Mouse (Mus musculus) G1E (cell line): ENCODE results near the gene Msantd2. TPM values are rescaled to one million over a fixed set of nuclear protein-coding genes. Genes with fewer than 3 reads are reported as not detected.
A peak's percentile ranks its signal among the peaks of the same experiment; 100 is the strongest.

Experiments
- ATAC-seq: 2 replicates; pipeline ENCODE4 v1.8.0; 2016; ENCODE audit warnings: mild to moderate bottlenecking; ENCODE audit not compliant: insufficient number of reproducible peaks, poor library complexity, low FRiP score, severe bottlenecking; ENCODE audit errors: extremely low read depth
- DNase-seq: peaks from one replicate; pipeline ENCODE4 v3.0.0; 2012; ENCODE audit warnings: low spot score
- H3K27me3 ChIP-seq: 2 replicates; pipeline ENCODE4 v1.6.1; 2012; ENCODE audit warnings: mild to moderate bottlenecking, low read length, inconsistent platforms; ENCODE audit not compliant: insufficient read depth
- H3K36me3 ChIP-seq: replicated peaks from 2 replicates; pipeline ENCODE3; 2012; ENCODE audit warnings: mild to moderate bottlenecking, inconsistent platforms
- H3K4me1 ChIP-seq: 2 replicates; pipeline ENCODE4 v1.6.1; 2012; ENCODE audit warnings: low read depth, low read length, inconsistent platforms, mixed read lengths; ENCODE audit not compliant: insufficient read depth
- H3K4me3 ChIP-seq: 2 replicates; pipeline ENCODE4 v1.5.1; 2012; ENCODE audit warnings: low read depth, mild to moderate bottlenecking, inconsistent platforms, low read length, moderate library complexity, mixed read lengths
- H3K9me3 ChIP-seq: replicated peaks from 2 replicates; pipeline ENCODE4 v1.6.1; 2012; ENCODE audit warnings: inconsistent platforms
- CTCF ChIP-seq: IDR thresholded peaks from 2 replicates; pipeline ENCODE4 v1.5.1; 2012; ENCODE audit warnings: low read depth, low read length, inconsistent platforms, mixed read lengths
- GATA1 ChIP-seq: IDR thresholded peaks from 2 replicates; pipeline ENCODE4 v1.6.1; 2012; ENCODE audit warnings: borderline replicate concordance, low read length, inconsistent platforms, mixed read lengths
- GATA2 ChIP-seq: IDR thresholded peaks from 2 replicates; pipeline ENCODE4 v1.6.1; 2012; ENCODE audit warnings: low read depth, low read length, inconsistent platforms, borderline replicate concordance
- POLR2AphosphoS5 ChIP-seq: IDR thresholded peaks from 2 replicates; pipeline ENCODE4 v1.6.1; 2012; ENCODE audit warnings: low read depth, low read length, inconsistent platforms; ENCODE audit not compliant: insufficient replicate concordance
- TAL1 ChIP-seq: conservative IDR thresholded peaks from 2 replicates; pipeline ENCODE4 v1.6.1; 2012; ENCODE audit warnings: low read depth, low read length, inconsistent platforms, mixed read lengths
- polyA plus RNA-seq: library from polyadenylated mRNA; stranded (reverse); fragments of >175 nt; gene quantifications from 2 replicates; pipeline ENCODE4 v1.2.3, GENCODE M21; 2012
- total RNA-seq, 2 experiments: library from RNA; stranded (forward) in 1 of 2; stranded (reverse) in 1 of 2; fragments of 200-1000 nt in 1 of 2; fragments of >200 nt in 1 of 2; fragmentation: Nextera tagmentation in 1 of 2; gene quantifications; 2 replicates each; pipeline ENCODE4 v1.2.3; 2014 to 2017

Gene Msantd2
- total and polyA plus RNA-seq, 3 experiments, result 27.5 to 59.1 (median 49.4) TPM

- no peak overlapping the region for H3K4me3 ChIP-seq
Observed at GRCm38 (mm10) chr9:37456481-37456910, 32.6 kb upstream of the Msantd2 start.

GRCm38 (mm10) chr9:37457151-37457550, 32.0 kb upstream of the Msantd2 start:
- Histone ChIP-seq H3K9me3 (no peaks in the 10 kb centered on the region), H3K4me1 (peaks cover 16% of the 10 kb centered on the region), H3K36me3 (no peaks in the 10 kb centered on the region), H3K27me3 (peaks cover 78% of the 10 kb centered on the region), H3K4me3 (no peak overlapping the region)
- no peak for ATAC-seq
- TF ChIP-seq GATA1, result no peak
- no peak for DNase-seq

More at GRCm38 (mm10) chr9:37456481-37456910, 32.6 kb upstream of the Msantd2 start:
- H3K4me1 ChIP-seq, result peaks cover 16% of the 10 kb centered on the region
- ATAC-seq, result no peak
- peaks cover 72% of the 10 kb centered on the region for H3K27me3 ChIP-seq
- TF ChIP-seq CTCF (no peak), TAL1 (no peak), GATA2 (no peak), POLR2AphosphoS5 (no peak), GATA1 (no peak)
- H3K9me3 ChIP-seq, result no peaks in the 10 kb centered on the region
- no peaks in the 10 kb centered on the region for H3K36me3 ChIP-seq
- no peak for DNase-seq

- no peaks in the 10 kb centered on the region for H3K9me3 ChIP-seq
- no peaks in the 10 kb centered on the region for H3K36me3 ChIP-seq
- ATAC-seq (no peak), DNase-seq (no peak)
- H3K27me3 ChIP-seq, result peaks cover 64% of the 10 kb centered on the region
- peaks cover 16% of the 10 kb centered on the region for H3K4me1 ChIP-seq
- TF ChIP-seq GATA1 (no peak), CTCF (no peak), POLR2AphosphoS5 (no peak), TAL1 (no peak), GATA2 (no peak)
- H3K4me3 ChIP-seq, result no peak overlapping the region
Observed at GRCm38 (mm10) chr9:37459665-37460042, 29.5 kb upstream of the Msantd2 start.

GRCm38 (mm10) chr9:37460043-37460960, 28.8 kb upstream of the Msantd2 start:
- peaks cover 16% of the 10 kb centered on the region for H3K4me1 ChIP-seq
- no peaks in the 10 kb centered on the region for H3K9me3 ChIP-seq
- DNase-seq (no peak), ATAC-seq (no peak)
- no peaks in the 10 kb centered on the region for H3K36me3 ChIP-seq
- H3K4me3 ChIP-seq, result peak overlapping the region; percentile 56; the same call in 1 of the 2 replicates
- TF ChIP-seq POLR2AphosphoS5, result no peak
- no peak for TF ChIP-seq GATA1
- no peak for TF ChIP-seq TAL1
- TF ChIP-seq GATA2, result no peak
- TF ChIP-seq CTCF, result no peak
- H3K27me3 ChIP-seq, result peaks cover 59% of the 10 kb centered on the region

GRCm38 (mm10) chr9:37460961-37461340, 28.2 kb upstream of the Msantd2 start:
- H3K4me3 ChIP-seq, result no peak overlapping the region
- DNase-seq (no peak), ATAC-seq (no peak)
- peaks cover 58% of the 10 kb centered on the region for H3K27me3 ChIP-seq
- no peaks in the 10 kb centered on the region for H3K36me3 ChIP-seq
- H3K4me1 ChIP-seq, result peaks cover 13% of the 10 kb centered on the region
- H3K9me3 ChIP-seq, result no peaks in the 10 kb centered on the region
- TF ChIP-seq GATA2, result no peak
- no peak for TF ChIP-seq GATA1
- TF ChIP-seq CTCF, result no peak
- TF ChIP-seq POLR2AphosphoS5, result no peak
- TF ChIP-seq TAL1, result no peak

- DNase-seq (no peak), ATAC-seq (no peak)
- no peaks in the 10 kb centered on the region for H3K36me3 ChIP-seq
- H3K4me3 ChIP-seq, result no peak overlapping the region
- TF ChIP-seq GATA1, result no peak
- no peak for TF ChIP-seq TAL1
- no peak for TF ChIP-seq CTCF
- TF ChIP-seq POLR2AphosphoS5, result no peak
- H3K9me3 ChIP-seq, result no peaks in the 10 kb centered on the region
- H3K4me1 ChIP-seq, result peaks cover 11% of the 10 kb centered on the region
- peaks cover 52% of the 10 kb centered on the region for H3K27me3 ChIP-seq
Observed at GRCm38 (mm10) chr9:37461571-37461970, 27.5 kb upstream of the Msantd2 start.

GRCm38 (mm10) chr9:37462764-37463163, 26.4 kb upstream of the Msantd2 start:
- Histone ChIP-seq H3K9me3 (no peaks in the 10 kb centered on the region), H3K4me1 (peaks cover 11% of the 10 kb centered on the region), H3K36me3 (no peaks in the 10 kb centered on the region), H3K27me3 (peaks cover 43% of the 10 kb centered on the region), H3K4me3 (no peak overlapping the region)
- ATAC-seq (no peak), DNase-seq (peak; percentile 54)
- no peak for TF ChIP-seq POLR2AphosphoS5
- no peak for TF ChIP-seq TAL1
- no peak for TF ChIP-seq GATA1
